Mouse (Mus musculus): ENCODE results near the gene Grin2c.

Gene Grin2c

GRCm38 (mm10) chr11:115265771-115266399 lies 1.2 kb downstream of the Grin2c start:
- DNase-seq (ENCODE audit: low spot score in 2 of 2): no peak

GRCm38 (mm10) chr11:115264862-115265668 lies 2.0 kb downstream of the Grin2c start:
- no peak for DNase-seq (ENCODE audit: low spot score in 2 of 2)

- DNase-seq (ENCODE audit: low spot score in 2 of 2): no peak
These were observed 2.7 kb downstream of the Grin2c start for GRCm38 (mm10) chr11:115264136-115264861.

- DNase-seq (ENCODE audit: low spot score in 2 of 2): no peak
These were observed 4.1 kb downstream of the Grin2c start for GRCm38 (mm10) chr11:115262954-115263353.

GRCm38 (mm10) chr11:115259134-115259533 lies 7.9 kb downstream of the Grin2c start:
- DNase-seq (ENCODE audit: low spot score in 2 of 2): no peak

GRCm38 (mm10) chr11:115257775-115258510 lies 9.1 kb downstream of the Grin2c start:
- no peak for DNase-seq (ENCODE audit: low spot score in 2 of 2)

- no peak for DNase-seq (ENCODE audit: low spot score in 2 of 2)
These were observed 15.8 kb downstream of the Grin2c start for GRCm38 (mm10) chr11:115251258-115251657.

- no peak for DNase-seq (ENCODE audit: low spot score in 2 of 2)
These were observed 16.5 kb downstream of the Grin2c start for GRCm38 (mm10) chr11:115250405-115251090.

GRCm38 (mm10) chr11:115249721-115250404 lies 17.2 kb downstream of the Grin2c start:
- no peak for DNase-seq (ENCODE audit: low spot score in 2 of 2)

GRCm38 (mm10) chr11:115247945-115248344 lies 19.1 kb downstream of the Grin2c start:
- no peak for DNase-seq (ENCODE audit: low spot score in 2 of 2)

- no peak for DNase-seq (ENCODE audit: low spot score in 2 of 2)
These were observed 19.8 kb downstream of the Grin2c start for GRCm38 (mm10) chr11:115247240-115247639.

GRCm38 (mm10) chr11:115246386-115246785 lies 20.7 kb downstream of the Grin2c start:
- DNase-seq (ENCODE audit: low spot score in 2 of 2): no peak

GRCm38 (mm10) chr11:115244840-115245239 lies 22.2 kb downstream of the Grin2c start:
- no peak for DNase-seq (ENCODE audit: low spot score in 2 of 2)

GRCm38 (mm10) chr11:115243783-115244182 lies 23.3 kb downstream of the Grin2c start:
- no peak for DNase-seq (ENCODE audit: low spot score in 2 of 2)

- DNase-seq (ENCODE audit: low spot score in 2 of 2): no peak
These were observed 24.3 kb downstream of the Grin2c start for GRCm38 (mm10) chr11:115242746-115243145.

GRCm38 (mm10) chr11:115241402-115241801 lies 25.6 kb downstream of the Grin2c start:
- no peak for DNase-seq (ENCODE audit: low spot score in 2 of 2)

GRCm38 (mm10) chr11:115236570-115236969 lies 30.5 kb downstream of the Grin2c start:
- no peak for DNase-seq (ENCODE audit: low spot score in 2 of 2)

GRCm38 (mm10) chr11:115234320-115235044 lies 32.6 kb downstream of the Grin2c start:
- DNase-seq (ENCODE audit: low spot score in 2 of 2): no peak

GRCm38 (mm10) chr11:115233526-115234290 lies 33.3 kb downstream of the Grin2c start:
- no peak for DNase-seq (ENCODE audit: low spot score in 2 of 2)

All from spleen, postnatal 4 days (tissue).